Mouse (Mus musculus): ENCODE measurements around the gene Fgfr2.

- TF ChIP-seq CTCF (IDR thresholded peaks at IDR 0.05), result no peak
- TF ChIP-seq EP300 (IDR thresholded peaks at IDR 0.05), result no peak
Measured at GRCm38 (mm10) chr7:130768151-130768550, 2355.0 kb downstream of the Fgfr2 start.
